Mouse (Mus musculus) myocyte (in vitro differentiated cells): Measurements from ENCODE around the gene Mrpl33. TPM values are rescaled to one million over a fixed set of nuclear protein-coding genes. Genes with fewer than 3 reads are reported as not detected.
A peak's percentile ranks its signal among the peaks of the same experiment; 100 is the strongest.

Experiments
- H3K27me3 ChIP-seq: one replicate; pipeline ENCODE4 v1.6.1; 2011; ENCODE audit not compliant: control insufficient read depth, insufficient read depth, insufficient read length
- H3K36me3 ChIP-seq: one replicate; pipeline ENCODE4 v1.6.1; 2011; ENCODE audit not compliant: control insufficient read depth, insufficient read depth
- H3K4me2 ChIP-seq: one replicate; pipeline ENCODE4 v1.6.1; 2011; ENCODE audit warnings: low read depth, control low read depth
- H3K4me3 ChIP-seq: one replicate; pipeline ENCODE4 v1.5.1; 2011; ENCODE audit warnings: mild to moderate bottlenecking, control low read depth, moderate library complexity
- H3K79me2 ChIP-seq: one replicate; pipeline ENCODE4 v1.6.1; 2011; ENCODE audit not compliant: control insufficient read depth, insufficient read depth
- H3ac ChIP-seq: one replicate; pipeline ENCODE4 v1.6.1; 2011; ENCODE audit not compliant: control insufficient read depth, insufficient read length
- CEBPB ChIP-seq: IDR thresholded peaks from 2 replicates; pipeline ENCODE4 v1.6.1; 2011; ENCODE audit warnings: mild to moderate bottlenecking, moderate library complexity; ENCODE audit not compliant: poor library complexity, insufficient read depth, severe bottlenecking
- E2F4 ChIP-seq: IDR thresholded peaks from one replicate; pipeline ENCODE4 v1.6.1; 2011; ENCODE audit warnings: mild to moderate bottlenecking, control low read depth, moderate library complexity; ENCODE audit not compliant: insufficient read depth
- MAX ChIP-seq: IDR thresholded peaks from one replicate; pipeline ENCODE4 v1.6.1; 2011; ENCODE audit warnings: low read depth, mild to moderate bottlenecking, control low read depth
- MYOD1 ChIP-seq, 3 experiments: IDR thresholded peaks; one replicate each; pipeline ENCODE4 v1.6.1; 2011; ENCODE audit warnings: control low read depth in 2 of 3, low read depth in 2 of 3, mild to moderate bottlenecking in 2 of 3, moderate library complexity in 1 of 3; ENCODE audit not compliant: insufficient read length in 2 of 3, control insufficient read depth in 1 of 3
- MYOG ChIP-seq, 3 experiments: IDR thresholded peaks; one replicate each; pipeline ENCODE4 v1.6.1; 2011; ENCODE audit warnings: control low read depth in 2 of 3, low read depth in 2 of 3, mild to moderate bottlenecking in 2 of 3; ENCODE audit not compliant: insufficient read length in 2 of 3, control insufficient read depth in 1 of 3, insufficient read depth in 1 of 3
- POLR2A ChIP-seq: IDR thresholded peaks from one replicate; pipeline ENCODE4 v1.6.1; 2011; ENCODE audit warnings: low read depth, mild to moderate bottlenecking, control low read depth, moderate library complexity; ENCODE audit not compliant: insufficient read length
- POLR2AphosphoS2 ChIP-seq: IDR thresholded peaks from one replicate; pipeline ENCODE4 v1.6.1; 2011; ENCODE audit warnings: low read depth, control low read depth; ENCODE audit not compliant: insufficient read length
- REST ChIP-seq: IDR thresholded peaks from one replicate; pipeline ENCODE4 v1.6.1; 2011; ENCODE audit warnings: mild to moderate bottlenecking, control low read depth, moderate library complexity; ENCODE audit not compliant: insufficient read depth, insufficient read length
- SRF ChIP-seq: IDR thresholded peaks from one replicate; pipeline ENCODE4 v1.6.1; 2011; ENCODE audit warnings: low read depth; ENCODE audit not compliant: control insufficient read depth, insufficient read length
- TCF12 ChIP-seq: IDR thresholded peaks from one replicate; pipeline ENCODE4 v1.6.1; 2011; ENCODE audit warnings: mild to moderate bottlenecking, control low read depth; ENCODE audit not compliant: poor library complexity, insufficient read depth, severe bottlenecking
- TCF3 ChIP-seq: IDR thresholded peaks from one replicate; pipeline ENCODE4 v1.6.1; 2011; ENCODE audit warnings: low read depth, control low read depth; ENCODE audit not compliant: insufficient read length
- USF1 ChIP-seq: IDR thresholded peaks from one replicate; pipeline ENCODE4 v1.6.1; 2011; ENCODE audit warnings: low read depth, mild to moderate bottlenecking, control low read depth, moderate library complexity
- polyA plus RNA-seq: library from polyadenylated mRNA; unstranded; fragments of >200 nt; fragmentation: generic; extraction: Trizol; gene quantifications from one replicate; pipeline ENCODE4 v1.2.1, GENCODE M21; 2012; ENCODE audit warnings: missing spikeins

The Mrpl33 gene
- polyA plus RNA-seq, 1 experiment = 241 TPM

DNA sequence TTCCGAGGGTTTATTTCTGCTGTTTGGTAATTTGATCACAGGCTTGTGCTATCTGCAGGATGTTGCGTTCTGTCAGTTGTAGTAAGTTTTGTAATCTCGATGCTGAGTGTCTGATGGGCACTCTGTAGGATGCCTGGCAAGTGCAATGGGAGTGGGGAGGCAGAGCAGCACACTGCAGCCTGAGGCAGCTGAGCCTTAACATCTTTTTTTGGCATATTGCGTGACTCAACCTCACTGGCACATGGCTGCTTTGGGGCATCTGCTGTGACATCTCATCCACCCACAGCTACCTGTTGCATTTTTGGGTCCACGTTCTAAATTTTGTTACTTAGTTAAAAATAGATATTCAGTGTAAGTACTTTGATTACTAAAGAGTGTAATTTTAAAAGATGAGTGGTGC is 108.2 kb downstream of the Mrpl33 start:
- H3K36me3 ChIP-seq = peaks cover 18% of the 10 kb centered on the region
- no peak overlapping the region for H3K4me3 ChIP-seq
- no peak overlapping the region for H3K4me2 ChIP-seq
- no peak overlapping the region for H3ac ChIP-seq
- no peaks in the 10 kb centered on the region for H3K27me3 ChIP-seq
- H3K79me2 ChIP-seq = no peaks in the 10 kb centered on the region
- TF ChIP-seq MAX = no peak
- TF ChIP-seq MYOG (IDR thresholded peaks at IDR 0.05; ENCODE audit: control insufficient read depth in 1 of 3, insufficient read depth in 1 of 3, insufficient read length in 2 of 3, low read depth in 2 of 3) = peak in 2 of 3 experiments; percentile 16 to 63
- TF ChIP-seq MYOD1 (IDR thresholded peaks at IDR 0.05; ENCODE audit: control insufficient read depth in 1 of 3, insufficient read length in 2 of 3, low read depth in 2 of 3) = peak in 2 of 3 experiments; percentile 40 to 82

DNA sequence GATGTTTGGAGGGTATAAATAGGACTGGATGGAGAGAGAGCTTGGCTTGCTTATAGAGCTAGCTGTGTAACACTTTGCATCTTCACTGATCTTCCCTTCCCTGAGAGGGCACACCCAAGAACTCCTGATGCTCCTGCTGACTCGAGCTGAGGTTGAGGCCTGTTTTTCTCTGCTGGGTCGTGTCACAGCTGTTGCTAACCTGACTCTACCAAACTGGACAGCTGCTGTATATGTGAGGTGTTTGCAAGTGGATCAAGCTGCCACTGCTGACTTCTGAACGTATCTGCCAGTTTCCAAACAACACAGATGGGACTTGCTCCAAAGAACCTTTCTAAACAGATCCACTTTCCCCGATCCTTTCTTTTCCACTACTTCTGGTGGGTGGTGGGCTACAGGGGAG is 110.1 kb downstream of the Mrpl33 start:
- Histone ChIP-seq H3K4me2 (no peak overlapping the region), H3K79me2 (no peaks in the 10 kb centered on the region), H3K36me3 (peaks cover 18% of the 10 kb centered on the region)

DNA sequence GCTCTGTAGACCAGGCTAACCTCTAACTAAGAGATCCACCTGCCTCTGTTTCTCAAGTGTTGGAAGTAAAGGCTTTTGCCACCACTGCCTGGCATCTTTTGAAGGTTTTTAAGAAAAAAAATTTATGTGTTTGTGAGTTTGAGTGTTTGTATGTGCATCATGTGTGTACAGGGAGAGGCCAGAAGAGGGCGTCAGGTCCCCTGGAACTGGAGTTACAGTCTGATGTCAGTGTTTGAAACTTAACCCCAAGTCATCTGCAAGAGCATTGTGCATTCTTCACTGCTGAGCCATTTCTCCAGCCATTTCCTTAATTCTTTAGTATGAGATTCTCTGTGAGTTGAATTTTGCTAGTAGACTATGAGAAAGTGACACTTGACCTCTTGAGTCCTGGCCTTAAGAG is 112.7 kb downstream of the Mrpl33 start:
- Histone ChIP-seq H3K36me3 (no peaks in the 10 kb centered on the region), H3K79me2 (no peaks in the 10 kb centered on the region)

More for the DNA sequence above, 110.1 kb downstream of the Mrpl33 start:
- Histone ChIP-seq H3K27me3 (no peaks in the 10 kb centered on the region), H3K4me3 (no peak overlapping the region), H3ac (no peak overlapping the region)
- TF ChIP-seq SRF = no peak
- no peak for TF ChIP-seq POLR2AphosphoS2
- peak; percentile 36 to 87 (median 80) for TF ChIP-seq MYOG (IDR thresholded peaks at IDR 0.05; ENCODE audit: control insufficient read depth in 1 of 3, insufficient read depth in 1 of 3, insufficient read length in 2 of 3, low read depth in 2 of 3)
- TF ChIP-seq MYOD1 (IDR thresholded peaks at IDR 0.05; ENCODE audit: control insufficient read depth in 1 of 3, insufficient read length in 2 of 3, low read depth in 2 of 3) = peak; percentile 45 to 88 (median 66)
- TF ChIP-seq REST = no peak

DNA sequence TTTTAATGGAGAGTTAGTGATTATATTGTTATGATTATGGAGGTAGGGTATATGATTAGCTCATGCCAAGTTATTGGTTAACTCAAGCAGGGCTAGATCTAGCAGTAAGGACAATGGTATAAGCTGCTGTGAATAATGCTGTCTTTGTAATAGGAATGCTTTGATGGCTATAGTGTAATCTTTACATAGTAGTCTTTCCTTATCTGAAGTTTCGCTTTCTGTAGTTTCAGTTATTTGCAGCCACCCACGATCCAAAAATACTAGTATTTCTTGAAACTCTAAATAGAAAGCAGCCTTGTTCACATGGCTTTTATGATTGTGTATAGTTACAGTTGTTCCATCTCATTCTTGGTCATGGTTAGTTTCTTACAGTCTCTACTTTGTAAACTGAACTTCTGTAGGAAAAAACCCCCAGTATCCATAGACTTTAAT is 116.6 kb downstream of the Mrpl33 start:
- TF ChIP-seq MYOD1 (IDR thresholded peaks at IDR 0.05; ENCODE audit: control insufficient read depth in 1 of 3, insufficient read length in 2 of 3, low read depth in 2 of 3) (no peak), REST (no peak), USF1 (no peak), TCF3 (no peak), MAX (no peak), MYOG (IDR thresholded peaks at IDR 0.05; ENCODE audit: control insufficient read depth in 1 of 3, insufficient read depth in 1 of 3, insufficient read length in 2 of 3, low read depth in 2 of 3) (no peak), SRF (no peak), CEBPB (no peak), POLR2A (no peak), E2F4 (no peak), TCF12 (no peak), POLR2AphosphoS2 (no peak)
- Histone ChIP-seq H3K36me3 (no peaks in the 10 kb centered on the region), H3K4me3 (no peak overlapping the region), H3K4me2 (no peak overlapping the region), H3K79me2 (peaks cover 1% of the 10 kb centered on the region), H3ac (no peak overlapping the region), H3K27me3 (no peaks in the 10 kb centered on the region)

More for the DNA sequence above, 112.7 kb downstream of the Mrpl33 start:
- H3ac ChIP-seq = no peak overlapping the region
- no peaks in the 10 kb centered on the region for H3K27me3 ChIP-seq
- H3K4me2 ChIP-seq = no peak overlapping the region
- H3K4me3 ChIP-seq = no peak overlapping the region
- TF ChIP-seq USF1 (no peak), CEBPB (no peak), SRF (no peak)

DNA sequence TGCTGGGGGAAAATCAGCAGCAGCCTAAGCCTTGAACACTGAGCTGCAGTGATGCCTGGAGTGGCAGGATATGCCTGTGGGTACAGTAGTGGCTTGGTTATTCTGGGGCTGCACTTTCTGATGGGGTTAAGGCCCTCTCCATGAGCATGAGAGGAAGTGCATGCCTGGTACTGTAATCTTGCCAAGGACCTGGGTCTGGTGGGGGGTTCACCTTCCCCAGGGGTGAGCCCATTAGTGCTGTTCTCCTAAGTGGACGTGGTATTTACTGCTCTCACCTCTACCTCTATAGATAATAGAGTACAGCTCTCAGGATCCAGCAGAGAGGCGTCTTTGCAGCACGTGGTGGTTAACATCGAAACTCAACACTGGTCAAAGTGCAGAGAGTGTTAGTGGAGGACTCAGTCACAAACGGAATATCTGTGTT is 117.1 kb downstream of the Mrpl33 start:
- no peak overlapping the region for H3K4me3 ChIP-seq
- H3K27me3 ChIP-seq = no peaks in the 10 kb centered on the region
- TF ChIP-seq TCF3 = no peak
- TF ChIP-seq E2F4 = no peak
- TF ChIP-seq MYOG (IDR thresholded peaks at IDR 0.05; ENCODE audit: control insufficient read depth in 1 of 3, insufficient read depth in 1 of 3, insufficient read length in 2 of 3, low read depth in 2 of 3) = no peak
- no peaks in the 10 kb centered on the region for H3K36me3 ChIP-seq
- H3K79me2 ChIP-seq = peaks cover 4% of the 10 kb centered on the region
- H3K4me2 ChIP-seq = no peak overlapping the region
- no peak overlapping the region for H3ac ChIP-seq

Other genes with a start within 250 kb of the Mrpl33 start
- 12.8 TPM for gene Zfp512, start 144.5 kb upstream of the Mrpl33 start, polyA plus RNA-seq
- not detected for gene 4930548H24Rik, start 111.2 kb upstream of the Mrpl33 start, polyA plus RNA-seq
- 19.1 TPM for gene Gpn1, start 102.2 kb upstream of the Mrpl33 start, polyA plus RNA-seq
- 15.9 TPM for gene Slc4a1ap, start 69.9 kb upstream of the Mrpl33 start, polyA plus RNA-seq
- 10.0 TPM for gene Supt7l, start 69.1 kb upstream of the Mrpl33 start, polyA plus RNA-seq
- 2.0 TPM for gene Rbks, start 100.7 kb downstream of the Mrpl33 start, polyA plus RNA-seq
- gene Babam2, start 100.7 kb downstream of the Mrpl33 start, polyA plus RNA-seq = 77.2 TPM